Mouse (Mus musculus): ENCODE data around the gene Bves. TPM values are rescaled to one million over a fixed set of nuclear protein-coding genes. Genes with fewer than 3 reads are reported as not detected.
A peak's percentile ranks its signal among the peaks of the same experiment; 100 is the strongest.

The Bves gene
- polyA plus RNA-seq, 1 experiment from 2014 or later, result 1.5 TPM

GRCm38 (mm10) chr10:45303315-45304036, 32.1 kb upstream of the Bves start:
- Histone ChIP-seq H3K27ac (ENCODE audit: low read depth, low read length) (no peak overlapping the region), H3K4me2 (ENCODE audit: low read length) (no peak overlapping the region), H3K27me3 (replicated peaks; ENCODE audit: control insufficient read depth, insufficient read depth, low read length) (no peaks in the 10 kb centered on the region), H3K4me3 (ENCODE audit: low read length) (no peak overlapping the region), H3K36me3 (ENCODE audit: control insufficient read depth, insufficient read depth, low read length) (no peaks in the 10 kb centered on the region), H3K9me3 (ENCODE audit: control insufficient read depth, low read length) (no peaks in the 10 kb centered on the region), H3K4me1 (ENCODE audit: control insufficient read depth, insufficient read depth, low read depth, low read length) (no peaks in the 10 kb centered on the region), H3K9ac (ENCODE audit: low read depth, low read length) (no peak overlapping the region)
- no peak for ATAC-seq
- 75% methylated on average over 14 of the region's 14 CpGs for WGBS

- no peak overlapping the region for H3K4me3 ChIP-seq (ENCODE audit: low read length)
- H3K4me1 ChIP-seq (ENCODE audit: control insufficient read depth, insufficient read depth, low read depth, low read length), result no peaks in the 10 kb centered on the region
- H3K27ac ChIP-seq (ENCODE audit: low read depth, low read length), result no peak overlapping the region
- H3K4me2 ChIP-seq (ENCODE audit: low read length), result no peak overlapping the region
- ATAC-seq, result no peak
- H3K36me3 ChIP-seq (ENCODE audit: control insufficient read depth, insufficient read depth, low read length), result no peaks in the 10 kb centered on the region
- no peak overlapping the region for H3K9ac ChIP-seq (ENCODE audit: low read depth, low read length)
- H3K9me3 ChIP-seq (ENCODE audit: control insufficient read depth, low read length), result no peaks in the 10 kb centered on the region
- WGBS, result 77% methylated on average over 5 of the region's 5 CpGs
- no peaks in the 10 kb centered on the region for H3K27me3 ChIP-seq (replicated peaks; ENCODE audit: control insufficient read depth, insufficient read depth, low read length)
Observed at GRCm38 (mm10) chr10:45305173-45305572, 30.4 kb upstream of the Bves start.

- H3K4me2 ChIP-seq (ENCODE audit: low read length), result no peak overlapping the region
- no peaks in the 10 kb centered on the region for H3K9me3 ChIP-seq (ENCODE audit: control insufficient read depth, low read length)
- no peak overlapping the region for H3K27ac ChIP-seq (ENCODE audit: low read depth, low read length)
- ATAC-seq, result peak; percentile 38; the same call in 1 of the 2 replicates
- no peaks in the 10 kb centered on the region for H3K36me3 ChIP-seq (ENCODE audit: control insufficient read depth, insufficient read depth, low read length)
- H3K27me3 ChIP-seq (replicated peaks; ENCODE audit: control insufficient read depth, insufficient read depth, low read length), result no peaks in the 10 kb centered on the region
- 58% methylated on average over 5 of the region's 5 CpGs for whole genome bisulfite sequencing
- no peaks in the 10 kb centered on the region for H3K4me1 ChIP-seq (ENCODE audit: control insufficient read depth, insufficient read depth, low read depth, low read length)
- H3K4me3 ChIP-seq (ENCODE audit: low read length), result no peak overlapping the region
- H3K9ac ChIP-seq (ENCODE audit: low read depth, low read length), result no peak overlapping the region
Observed at GRCm38 (mm10) chr10:45311129-45311528, 24.4 kb upstream of the Bves start.

GRCm38 (mm10) chr10:45311624-45312023, 23.9 kb upstream of the Bves start:
- ATAC-seq, result peak; percentile 84
- Histone ChIP-seq H3K27me3 (replicated peaks; ENCODE audit: control insufficient read depth, insufficient read depth, low read length) (no peaks in the 10 kb centered on the region), H3K9ac (ENCODE audit: low read depth, low read length) (no peak overlapping the region), H3K36me3 (ENCODE audit: control insufficient read depth, insufficient read depth, low read length) (no peaks in the 10 kb centered on the region), H3K9me3 (ENCODE audit: control insufficient read depth, low read length) (no peaks in the 10 kb centered on the region), H3K27ac (ENCODE audit: low read depth, low read length) (no peak overlapping the region), H3K4me3 (ENCODE audit: low read length) (no peak overlapping the region), H3K4me2 (ENCODE audit: low read length) (no peak overlapping the region), H3K4me1 (ENCODE audit: control insufficient read depth, insufficient read depth, low read depth, low read length) (no peaks in the 10 kb centered on the region)
- 52% methylated on average over 7 of the region's 7 CpGs for WGBS

- no peak for ATAC-seq
- Histone ChIP-seq H3K4me3 (ENCODE audit: low read length) (no peak overlapping the region), H3K9ac (ENCODE audit: low read depth, low read length) (no peak overlapping the region), H3K27ac (ENCODE audit: low read depth, low read length) (no peak overlapping the region), H3K36me3 (ENCODE audit: control insufficient read depth, insufficient read depth, low read length) (no peaks in the 10 kb centered on the region), H3K4me2 (ENCODE audit: low read length) (no peak overlapping the region), H3K9me3 (ENCODE audit: control insufficient read depth, low read length) (no peaks in the 10 kb centered on the region), H3K27me3 (replicated peaks; ENCODE audit: control insufficient read depth, insufficient read depth, low read length) (no peaks in the 10 kb centered on the region), H3K4me1 (ENCODE audit: control insufficient read depth, insufficient read depth, low read depth, low read length) (no peaks in the 10 kb centered on the region)
- WGBS, result 85% methylated on average over 16 of the region's 16 CpGs
Observed at GRCm38 (mm10) chr10:45314865-45315264, 20.7 kb upstream of the Bves start.

GRCm38 (mm10) chr10:45318922-45319321, 16.6 kb upstream of the Bves start:
- H3K4me3 ChIP-seq (ENCODE audit: low read length), result no peak overlapping the region
- H3K27ac ChIP-seq (ENCODE audit: low read depth, low read length), result no peak overlapping the region
- H3K4me2 ChIP-seq (ENCODE audit: low read length), result no peak overlapping the region
- H3K36me3 ChIP-seq (ENCODE audit: control insufficient read depth, insufficient read depth, low read length), result no peaks in the 10 kb centered on the region
- H3K9ac ChIP-seq (ENCODE audit: low read depth, low read length), result no peak overlapping the region
- no peak for ATAC-seq
- 84% methylated on average over 5 of the region's 5 CpGs for whole genome bisulfite sequencing
- no peaks in the 10 kb centered on the region for H3K9me3 ChIP-seq (ENCODE audit: control insufficient read depth, low read length)
- no peaks in the 10 kb centered on the region for H3K27me3 ChIP-seq (replicated peaks; ENCODE audit: control insufficient read depth, insufficient read depth, low read length)
- H3K4me1 ChIP-seq (ENCODE audit: control insufficient read depth, insufficient read depth, low read depth, low read length), result no peaks in the 10 kb centered on the region

GRCm38 (mm10) chr10:45320296-45320695, 15.3 kb upstream of the Bves start:
- ATAC-seq, result no peak
- H3K4me2 ChIP-seq (ENCODE audit: low read length), result no peak overlapping the region
- no peak overlapping the region for H3K27ac ChIP-seq (ENCODE audit: low read depth, low read length)
- no peaks in the 10 kb centered on the region for H3K36me3 ChIP-seq (ENCODE audit: control insufficient read depth, insufficient read depth, low read length)
- WGBS, result 35% methylated on average over 3 of the region's 3 CpGs
- no peaks in the 10 kb centered on the region for H3K9me3 ChIP-seq (ENCODE audit: control insufficient read depth, low read length)
- no peaks in the 10 kb centered on the region for H3K27me3 ChIP-seq (replicated peaks; ENCODE audit: control insufficient read depth, insufficient read depth, low read length)
- no peak overlapping the region for H3K9ac ChIP-seq (ENCODE audit: low read depth, low read length)
- H3K4me1 ChIP-seq (ENCODE audit: control insufficient read depth, insufficient read depth, low read depth, low read length), result no peaks in the 10 kb centered on the region
- no peak overlapping the region for H3K4me3 ChIP-seq (ENCODE audit: low read length)

GRCm38 (mm10) chr10:45324159-45324558, 11.4 kb upstream of the Bves start:
- Histone ChIP-seq H3K9ac (ENCODE audit: low read depth, low read length) (no peak overlapping the region), H3K27ac (ENCODE audit: low read depth, low read length) (no peak overlapping the region), H3K4me3 (ENCODE audit: low read length) (no peak overlapping the region), H3K9me3 (ENCODE audit: control insufficient read depth, low read length) (no peaks in the 10 kb centered on the region), H3K27me3 (replicated peaks; ENCODE audit: control insufficient read depth, insufficient read depth, low read length) (no peaks in the 10 kb centered on the region), H3K4me2 (ENCODE audit: low read length) (no peak overlapping the region), H3K4me1 (ENCODE audit: control insufficient read depth, insufficient read depth, low read depth, low read length) (no peaks in the 10 kb centered on the region), H3K36me3 (ENCODE audit: control insufficient read depth, insufficient read depth, low read length) (no peaks in the 10 kb centered on the region)
- no peak for ATAC-seq
- WGBS, result 24% methylated on average over 1 of the region's 1 CpGs

- 64% methylated on average over 7 of the region's 7 CpGs for WGBS
- H3K9ac ChIP-seq (ENCODE audit: low read depth, low read length), result no peak overlapping the region
- no peak overlapping the region for H3K4me3 ChIP-seq (ENCODE audit: low read length)
- ATAC-seq, result no peak
- no peaks in the 10 kb centered on the region; the same call in 1 of the 2 replicates for H3K27me3 ChIP-seq (replicated peaks; ENCODE audit: control insufficient read depth, insufficient read depth, low read length)
- H3K9me3 ChIP-seq (ENCODE audit: control insufficient read depth, low read length), result no peaks in the 10 kb centered on the region
- no peaks in the 10 kb centered on the region for H3K4me1 ChIP-seq (ENCODE audit: control insufficient read depth, insufficient read depth, low read depth, low read length)
- H3K36me3 ChIP-seq (ENCODE audit: control insufficient read depth, insufficient read depth, low read length), result no peaks in the 10 kb centered on the region
- H3K4me2 ChIP-seq (ENCODE audit: low read length), result no peak overlapping the region
- H3K27ac ChIP-seq (ENCODE audit: low read depth, low read length), result no peak overlapping the region
Observed at GRCm38 (mm10) chr10:45328196-45329000, 7.2 kb upstream of the Bves start.
